Mouse (Mus musculus) midbrain, embryonic 14.5 days (tissue): ENCODE measurements around the gene Spatc1l. TPM values are rescaled to one million over a fixed set of nuclear protein-coding genes. Genes with fewer than 3 reads are reported as not detected.

Source experiments
- ATAC-seq: fragments of 200-750 bp; cut with Nextera tagmentation; 2 replicates; pipeline ENCODE4 v1.8.0; 2017; ENCODE audit warnings: moderate number of reproducible peaks, moderate library complexity; ENCODE audit not compliant: low FRiP score, low TSS enrichment
- DNase-seq: peaks from one replicate; pipeline ENCODE4 v3.0.0-alpha.2; 2015
- H3K27ac ChIP-seq: fragments of 300-500 bp; sonication (generic); replicated peaks from 2 replicates; pipeline ENCODE4 v1.5.1; 2014; ENCODE audit warnings: mild to moderate bottlenecking, low read depth, low read length, moderate library complexity
- H3K27me3 ChIP-seq: fragments of 300-500 bp; sonication (generic); 2 replicates; pipeline ENCODE4 v1.6.1; 2014; ENCODE audit warnings: low read length, control low read depth, mixed read lengths; ENCODE audit not compliant: control insufficient read depth, insufficient read depth
- H3K36me3 ChIP-seq: fragments of 300-500 bp; sonication (generic); 2 replicates; pipeline ENCODE4 v1.6.1; 2014; ENCODE audit warnings: low read length, control low read depth; ENCODE audit not compliant: control insufficient read depth, insufficient read depth
- H3K4me1 ChIP-seq: fragments of 300-500 bp; sonication (generic); 2 replicates; pipeline ENCODE4 v1.6.1; 2014; ENCODE audit warnings: mild to moderate bottlenecking, antibody characterized with exemption, low read length, control low read depth; ENCODE audit not compliant: control insufficient read depth, insufficient read depth
- H3K4me2 ChIP-seq: fragments of 300-500 bp; sonication (generic); 2 replicates; pipeline ENCODE4 v1.6.1; 2014; ENCODE audit warnings: mild to moderate bottlenecking, low read length, moderate library complexity
- H3K4me3 ChIP-seq: fragments of 300-500 bp; sonication (generic); replicated peaks from 2 replicates; pipeline ENCODE4 v1.5.1; 2014; ENCODE audit warnings: low read depth, low read length
- H3K9ac ChIP-seq: fragments of 300-500 bp; sonication (generic); replicated peaks from 2 replicates; pipeline ENCODE4 v1.6.1; 2014; ENCODE audit warnings: mild to moderate bottlenecking, low read length, moderate library complexity
- H3K9me3 ChIP-seq: fragments of 300-500 bp; sonication (generic); 2 replicates; pipeline ENCODE4 v1.6.1; 2016; ENCODE audit warnings: low read length, control low read depth, mixed read lengths; ENCODE audit not compliant: control insufficient read depth
- WGBS: fragments of 180-500 bp; shearing (Covaris S2); extraction: QIAGEN DNeasy Blood & Tissue Kit; methylation state at CpG from one replicate; pipeline ENCODE4 v1.1.7; 2014; 5-methylcytosine and 5-hydroxymethylcytosine counted together
- polyA plus RNA-seq: library from polyadenylated mRNA; unstranded; fragments of >200 nt; fragmentation: Nextera tagmentation; extraction: Ambion mirVana; gene quantifications from 2 replicates; pipeline ENCODE4 v1.2.1, GENCODE M21; 2014

The Spatc1l gene
- polyA plus RNA-seq, 1 experiment from 2014 or later, result not detected

DNA sequence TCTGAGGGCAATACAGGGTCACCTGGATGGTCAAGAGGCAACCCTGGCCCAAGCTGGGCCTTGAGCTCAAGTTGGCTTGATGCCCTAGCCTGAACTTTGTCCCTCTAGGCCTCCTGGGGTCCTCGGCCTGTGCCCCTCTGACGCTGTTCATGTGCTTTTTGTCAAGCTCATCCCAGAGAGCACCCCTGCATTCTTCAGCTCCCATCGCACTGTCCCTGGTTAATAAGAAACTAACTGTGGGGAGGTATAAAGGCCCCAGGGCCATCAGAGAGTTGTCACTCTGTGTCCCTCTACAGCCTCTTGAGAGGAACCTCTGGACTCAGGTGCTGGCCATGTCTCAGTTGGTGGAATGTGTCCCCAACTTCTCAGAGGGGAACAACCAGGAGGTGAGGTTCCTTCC, 13.3 kb downstream of the Spatc1l start, which contains the start of gene Ftcd:
Gene Ftcd, plus strand, starts transcription at position 275 of the 400 bp plus-strand sequence.
- 89% methylated on average over 3 of the region's 3 CpGs for WGBS
- Histone ChIP-seq H3K36me3 (no peaks in the 10 kb centered on the region), H3K9me3 (no peaks in the 10 kb centered on the region), H3K4me1 (no peaks in the 10 kb centered on the region), H3K27ac (no peak within 1 kb of the TSS), H3K27me3 (no peaks in the 10 kb centered on the region), H3K4me2 (no peak within 1 kb of the TSS), H3K9ac (no peak within 1 kb of the TSS), H3K4me3 (no peak within 1 kb of the TSS)
- ATAC-seq (no peak), DNase-seq (no peak)

DNA sequence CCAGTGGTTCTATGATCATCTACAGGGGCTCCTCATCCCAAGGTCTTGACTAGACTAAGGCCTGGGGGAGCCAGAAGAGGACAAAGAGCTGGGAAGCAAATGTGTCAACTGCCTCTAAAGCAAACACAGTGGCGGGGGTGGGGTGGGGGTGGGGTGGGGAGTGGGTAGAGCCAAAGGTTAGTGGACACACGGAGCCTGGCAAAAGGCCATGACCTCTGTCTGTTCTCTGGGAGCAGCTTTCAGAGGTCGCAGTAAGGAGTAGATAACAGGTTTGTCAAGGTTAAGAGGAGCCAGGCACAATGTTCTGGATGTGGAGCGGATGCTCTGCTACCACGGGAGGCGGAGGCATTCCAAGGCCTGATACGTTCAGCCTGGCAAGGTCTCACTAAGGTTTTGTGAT, 14.8 kb downstream of the Spatc1l start:
- WGBS, result 83% methylated on average over 7 of the region's 7 CpGs
- H3K4me3 ChIP-seq, result no peak overlapping the region
- no peaks in the 10 kb centered on the region for H3K27me3 ChIP-seq
- H3K4me2 ChIP-seq, result no peak overlapping the region
- H3K9ac ChIP-seq, result no peak overlapping the region
- no peak overlapping the region for H3K27ac ChIP-seq
- no peak for ATAC-seq
- DNase-seq, result no peak
- H3K4me1 ChIP-seq, result no peaks in the 10 kb centered on the region
- H3K9me3 ChIP-seq, result no peaks in the 10 kb centered on the region
- H3K36me3 ChIP-seq, result no peaks in the 10 kb centered on the region

DNA sequence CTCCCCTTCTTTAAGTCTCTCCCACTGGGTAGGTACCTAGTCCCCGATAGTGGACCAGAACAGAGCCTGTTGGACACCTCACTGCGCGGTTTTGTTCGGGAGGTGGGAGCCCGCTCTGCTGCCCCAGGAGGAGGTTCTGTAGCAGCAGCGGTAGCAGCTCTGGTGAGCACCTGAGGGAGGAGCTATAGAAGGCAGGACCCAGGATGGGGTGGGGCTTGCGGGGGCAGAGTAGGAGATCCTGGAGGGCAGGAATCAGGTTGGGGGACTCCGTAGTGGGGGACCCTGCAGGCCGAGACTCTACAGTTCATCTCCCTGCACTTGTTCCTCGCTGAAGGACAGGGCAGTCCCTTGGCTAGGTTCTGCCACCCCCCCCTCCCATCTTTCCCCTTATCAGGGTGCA, 22.1 kb downstream of the Spatc1l start:
- 15% methylated on average over 10 of the region's 10 CpGs for WGBS
- no peak overlapping the region for H3K4me3 ChIP-seq
- no peaks in the 10 kb centered on the region for H3K27me3 ChIP-seq

GRCm38 (mm10) chr10:76586190-76586589, 24.1 kb downstream of the Spatc1l start:
- Histone ChIP-seq H3K9ac (no peak overlapping the region), H3K27ac (no peak overlapping the region), H3K4me3 (no peak overlapping the region), H3K27me3 (no peaks in the 10 kb centered on the region), H3K9me3 (no peaks in the 10 kb centered on the region), H3K36me3 (no peaks in the 10 kb centered on the region), H3K4me1 (no peaks in the 10 kb centered on the region), H3K4me2 (no peak overlapping the region)
- DNase-seq (no peak), ATAC-seq (no peak)
- 68% methylated on average over 1 of the region's 1 CpGs for WGBS

More for the DNA sequence above, 22.1 kb downstream of the Spatc1l start:
- no peak for DNase-seq
- no peak for ATAC-seq
- no peaks in the 10 kb centered on the region for H3K9me3 ChIP-seq
- H3K9ac ChIP-seq, result no peak overlapping the region
- no peak overlapping the region for H3K27ac ChIP-seq
- H3K4me1 ChIP-seq, result no peaks in the 10 kb centered on the region
- peak overlapping the region; percentile 27 for H3K4me2 ChIP-seq
- H3K36me3 ChIP-seq, result no peaks in the 10 kb centered on the region

DNA sequence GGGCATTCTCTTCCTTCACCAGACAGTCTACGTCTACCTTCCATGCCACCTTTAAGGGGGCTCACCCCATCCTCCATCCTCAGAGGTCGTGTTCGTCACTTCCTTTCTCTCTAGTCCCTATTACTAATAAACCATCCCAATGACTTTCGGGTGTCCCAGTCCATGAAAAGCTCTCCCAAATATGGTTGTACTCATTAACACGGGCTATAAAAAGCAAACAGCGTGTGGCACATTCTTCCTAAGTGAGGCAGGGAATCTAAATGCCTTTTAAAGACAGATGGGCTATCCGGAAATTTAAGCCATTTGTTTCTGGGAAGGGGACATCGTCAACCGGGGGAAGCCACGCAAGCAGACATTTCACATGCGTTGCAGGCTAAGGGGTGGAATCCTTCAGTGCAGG, 28.1 kb downstream of the Spatc1l start:
- ATAC-seq, result no peak
- H3K4me1 ChIP-seq, result no peaks in the 10 kb centered on the region
- H3K27me3 ChIP-seq, result no peaks in the 10 kb centered on the region
- 90% methylated on average over 11 of the region's 11 CpGs for WGBS
- no peaks in the 10 kb centered on the region for H3K36me3 ChIP-seq
- no peak overlapping the region for H3K4me3 ChIP-seq
- H3K27ac ChIP-seq, result no peak overlapping the region
- H3K9ac ChIP-seq, result no peak overlapping the region
- DNase-seq, result no peak
- H3K9me3 ChIP-seq, result no peaks in the 10 kb centered on the region
- H3K4me2 ChIP-seq, result no peak overlapping the region

DNA sequence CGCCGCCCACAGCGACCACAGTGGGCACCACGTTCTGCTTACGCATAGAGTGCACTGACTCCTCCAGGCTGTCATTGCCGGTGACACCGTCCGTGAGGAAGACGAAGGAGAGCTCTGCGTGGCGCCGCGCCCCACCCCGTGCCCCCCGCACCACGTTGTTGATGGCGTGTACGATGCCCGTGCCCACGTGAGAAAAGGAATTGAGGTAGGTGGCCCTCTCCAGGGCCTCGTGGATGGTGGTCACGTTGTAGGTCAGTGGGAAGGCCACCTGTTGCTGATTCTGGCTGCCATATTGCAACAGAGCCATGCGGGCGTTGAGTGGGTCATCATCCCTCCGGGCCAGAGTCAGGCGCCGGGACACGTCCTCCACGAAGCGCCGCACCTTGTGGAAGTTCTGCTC, 34.3 kb downstream of the Spatc1l start:
- DNase-seq (no peak), ATAC-seq (no peak)
- Histone ChIP-seq H3K4me3 (no peak overlapping the region), H3K9me3 (no peaks in the 10 kb centered on the region), H3K4me2 (no peak overlapping the region), H3K27me3 (no peaks in the 10 kb centered on the region), H3K9ac (no peak overlapping the region), H3K4me1 (no peaks in the 10 kb centered on the region), H3K27ac (no peak overlapping the region), H3K36me3 (no peaks in the 10 kb centered on the region)
- WGBS, result 95% methylated on average over 31 of the region's 31 CpGs

DNA sequence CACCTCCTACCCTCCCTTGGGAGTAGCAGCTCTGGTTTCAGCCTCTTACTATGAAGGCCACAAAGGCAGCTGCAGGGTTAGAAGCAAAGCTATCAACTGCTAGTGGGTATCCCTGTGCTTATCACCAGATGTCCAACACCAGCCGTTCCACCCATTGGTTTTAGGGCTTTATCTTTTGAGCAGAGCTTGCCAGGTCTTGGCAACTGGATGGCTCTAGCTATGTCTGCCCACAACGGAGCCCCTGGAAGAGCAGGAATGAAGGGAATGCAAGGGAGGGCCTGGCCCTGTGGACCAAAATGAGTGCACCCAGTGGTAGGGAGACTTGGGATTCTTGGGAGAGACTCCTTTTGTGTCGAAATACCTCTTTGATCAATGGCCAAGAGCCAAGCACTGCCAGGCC, 40.6 kb downstream of the Spatc1l start:
- WGBS, result 71% methylated on average over 3 of the region's 3 CpGs
- Histone ChIP-seq H3K4me3 (no peak overlapping the region), H3K4me2 (no peak overlapping the region)

DNA sequence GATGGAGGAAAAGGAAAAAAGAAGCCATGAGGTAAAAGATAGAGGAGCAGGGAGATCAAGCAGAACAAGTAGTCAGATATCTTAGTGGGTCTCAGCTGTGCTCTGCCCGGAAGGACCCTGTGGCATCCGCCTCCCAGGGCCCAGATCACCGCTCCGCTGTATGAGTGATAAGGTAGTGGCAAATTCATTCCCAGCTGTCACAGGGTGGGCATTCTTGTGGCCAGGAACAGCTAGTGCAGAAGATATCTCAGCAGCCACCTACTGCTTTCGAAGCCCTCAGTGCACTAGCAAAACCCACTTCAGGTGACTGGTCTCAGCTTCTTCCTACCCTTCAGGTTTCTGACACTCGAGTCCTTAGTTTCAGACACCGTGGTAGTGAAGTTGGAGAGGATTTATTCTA, 50.4 kb downstream of the Spatc1l start:
- Histone ChIP-seq H3K9me3 (no peaks in the 10 kb centered on the region), H3K4me3 (no peak overlapping the region), H3K4me2 (no peak overlapping the region), H3K9ac (no peak overlapping the region), H3K36me3 (no peaks in the 10 kb centered on the region), H3K4me1 (no peaks in the 10 kb centered on the region), H3K27ac (no peak overlapping the region), H3K27me3 (no peaks in the 10 kb centered on the region)
- no peak for DNase-seq
- ATAC-seq, result no peak
- 95% methylated on average over 7 of the region's 7 CpGs for WGBS

More for the DNA sequence above, 40.6 kb downstream of the Spatc1l start:
- DNase-seq, result no peak
- no peak for ATAC-seq
- Histone ChIP-seq H3K36me3 (no peaks in the 10 kb centered on the region), H3K9me3 (no peaks in the 10 kb centered on the region), H3K27ac (no peak overlapping the region), H3K27me3 (no peaks in the 10 kb centered on the region), H3K9ac (no peak overlapping the region), H3K4me1 (no peaks in the 10 kb centered on the region)
